Mouse (Mus musculus) kidney, postnatal 0 days (tissue): ENCODE data around the gene Ogdh. TPM values are rescaled to one million over a fixed set of nuclear protein-coding genes. Genes with fewer than 3 reads are reported as not detected.

ENCODE experiments used
- ATAC-seq: fragments of 200-750 bp; cut with Nextera tagmentation; replicated peaks from 2 replicates; pipeline ENCODE4 v1.8.0; 2017; ENCODE audit warnings: low read depth, moderate number of reproducible peaks, moderate TSS enrichment, moderate library complexity; ENCODE audit not compliant: low FRiP score
- DNase-seq: peaks from one replicate; pipeline ENCODE4 v3.0.0-alpha.2; 2016; ENCODE audit warnings: low spot score
- H3K27ac ChIP-seq: fragments of 300-500 bp; sonication (generic); 2 replicates; pipeline ENCODE4 v1.5.1; 2014; ENCODE audit warnings: mild to moderate bottlenecking
- H3K27me3 ChIP-seq: fragments of 300-500 bp; sonication (generic); 2 replicates; pipeline ENCODE4 v1.6.1; 2014; ENCODE audit warnings: low read length, mixed read lengths; ENCODE audit not compliant: insufficient read depth
- H3K36me3 ChIP-seq: fragments of 300-500 bp; sonication (generic); 2 replicates; pipeline ENCODE4 v1.6.1; 2014; ENCODE audit warnings: low read length, mixed read lengths; ENCODE audit not compliant: insufficient read depth
- H3K4me1 ChIP-seq: fragments of 300-500 bp; sonication (generic); replicated peaks from 2 replicates; pipeline ENCODE4 v1.6.1; 2014; ENCODE audit warnings: antibody characterized with exemption, low read length, mixed read lengths; ENCODE audit not compliant: insufficient read depth
- H3K4me2 ChIP-seq: fragments of 300-500 bp; sonication (generic); 2 replicates; pipeline ENCODE4 v1.6.1; 2014; ENCODE audit warnings: mild to moderate bottlenecking, low read length, moderate library complexity, mixed read lengths
- H3K4me3 ChIP-seq: fragments of 300-500 bp; sonication (generic); replicated peaks from 2 replicates; pipeline ENCODE4 v1.5.1; 2014; ENCODE audit warnings: low read depth, low read length
- H3K9ac ChIP-seq: fragments of 300-500 bp; sonication (generic); 2 replicates; pipeline ENCODE4 v1.6.1; 2014; ENCODE audit warnings: low read depth, low read length
- H3K9me3 ChIP-seq: fragments of 300-500 bp; sonication (generic); replicated peaks from 2 replicates; pipeline ENCODE4 v1.6.1; 2016; ENCODE audit warnings: low read length, inconsistent platforms, mixed read lengths
- CTCF ChIP-seq: IDR thresholded peaks from 2 replicates; pipeline ENCODE4 v1.5.1; 2016; ENCODE audit warnings: antibody characterized with exemption, low read depth, mild to moderate bottlenecking, moderate library complexity
- WGBS: fragments of 180-500 bp; shearing (Covaris S2); extraction: QIAGEN DNeasy Blood & Tissue Kit; methylation state at CpG from one replicate; pipeline ENCODE4 v1.1.7; 2014; 5-methylcytosine and 5-hydroxymethylcytosine counted together
- polyA plus RNA-seq: library from polyadenylated mRNA; unstranded; fragments of >200 nt; fragmentation: Nextera tagmentation; extraction: Ambion mirVana; gene quantifications from 2 replicates; pipeline ENCODE4 v1.2.1, GENCODE M21; 2015

Gene Ogdh
- polyA plus RNA-seq, 1 experiment from 2014 or later: 125 TPM

GRCm38 (mm10) chr11:6275094-6275484, 16.3 kb upstream of the Ogdh start:
- ATAC-seq: peak; percentile 1; the same call in 1 of the 2 replicates
- H3K9me3 ChIP-seq: no peaks in the 10 kb centered on the region
- peaks cover 7% of the 10 kb centered on the region for H3K4me1 ChIP-seq
- H3K9ac ChIP-seq: peak overlapping the region; percentile 25; the same call in 1 of the 2 replicates
- 23% methylated on average over 7 of the region's 7 CpGs for WGBS
- peaks cover 16% of the 10 kb centered on the region for H3K36me3 ChIP-seq
- no peak for DNase-seq
- peak overlapping the region; percentile 83; the same call in 1 of the 2 replicates for H3K4me3 ChIP-seq
- H3K27ac ChIP-seq: peak overlapping the region; percentile 54; the same call in 1 of the 2 replicates
- TF ChIP-seq CTCF: no peak
- H3K27me3 ChIP-seq: no peaks in the 10 kb centered on the region
- H3K4me2 ChIP-seq: peak overlapping the region; percentile 87

GRCm38 (mm10) chr11:6276466-6276865, 15.0 kb upstream of the Ogdh start:
- peaks cover 7% of the 10 kb centered on the region; the same call in 1 of the 2 replicates for H3K36me3 ChIP-seq
- H3K9ac ChIP-seq: no peak overlapping the region
- ATAC-seq (no peak), DNase-seq (no peak)
- no peak overlapping the region for H3K27ac ChIP-seq
- no peaks in the 10 kb centered on the region for H3K9me3 ChIP-seq
- no peaks in the 10 kb centered on the region for H3K27me3 ChIP-seq
- TF ChIP-seq CTCF: no peak
- no peak overlapping the region for H3K4me3 ChIP-seq
- H3K4me1 ChIP-seq: peaks cover 7% of the 10 kb centered on the region
- H3K4me2 ChIP-seq: no peak overlapping the region
- WGBS: 71% methylated on average over 3 of the region's 3 CpGs

GRCm38 (mm10) chr11:6282940-6283339, 8.5 kb upstream of the Ogdh start:
- Histone ChIP-seq H3K27me3 (no peaks in the 10 kb centered on the region), H3K9ac (no peak overlapping the region), H3K27ac (no peak overlapping the region), H3K4me3 (no peak overlapping the region), H3K9me3 (no peaks in the 10 kb centered on the region), H3K4me1 (no peaks in the 10 kb centered on the region), H3K4me2 (no peak overlapping the region), H3K36me3 (no peaks in the 10 kb centered on the region)
- DNase-seq (no peak), ATAC-seq (no peak)
- TF ChIP-seq CTCF: no peak
- WGBS: 80% methylated on average over 3 of the region's 3 CpGs

- Histone ChIP-seq H3K4me2 (no peak overlapping the region), H3K4me1 (0 out of 2 replicates have a peak, but pooled peaks cover 4% of the 10 kb centered on the region), H3K36me3 (no peaks in the 10 kb centered on the region), H3K4me3 (no peak overlapping the region), H3K9ac (no peak overlapping the region), H3K27me3 (no peaks in the 10 kb centered on the region), H3K27ac (no peak overlapping the region), H3K9me3 (no peaks in the 10 kb centered on the region)
- DNase-seq (no peak), ATAC-seq (no peak)
- no peak for TF ChIP-seq CTCF
- WGBS: 92% methylated on average over 3 of the region's 3 CpGs
These were observed 1.3 kb upstream of the Ogdh start for GRCm38 (mm10) chr11:6290138-6290537.

- Histone ChIP-seq H3K27me3 (no peaks in the 10 kb centered on the region), H3K4me1 (0 out of 2 replicates have a peak, but pooled peaks cover 4% of the 10 kb centered on the region), H3K27ac (0 out of 2 replicates have a peak overlapping the region, but pooled peaks have one; percentile 94), H3K9ac (peak overlapping the region; percentile 78; the same call in 1 of the 2 replicates), H3K4me3 (peak overlapping the region; percentile 70), H3K9me3 (no peaks in the 10 kb centered on the region), H3K36me3 (no peaks in the 10 kb centered on the region), H3K4me2 (peak overlapping the region; percentile 75)
- TF ChIP-seq CTCF: no peak
- 20% methylated on average over 3 of the region's 3 CpGs for WGBS
- DNase-seq (no peak), ATAC-seq (no peak)
These were observed 550 bp upstream of the Ogdh start for GRCm38 (mm10) chr11:6290883-6291282.

GRCm38 (mm10) chr11:6292116-6292987, 919 bp downstream of the Ogdh start:
- Histone ChIP-seq H3K36me3 (peaks cover 4% of the 10 kb centered on the region; the same call in 1 of the 2 replicates), H3K4me1 (0 out of 2 replicates have a peak, but pooled peaks cover 4% of the 10 kb centered on the region), H3K27me3 (no peaks in the 10 kb centered on the region), H3K9ac (peak overlapping the region; percentile 78), H3K4me3 (peak overlapping the region; percentile 70), H3K9me3 (no peaks in the 10 kb centered on the region), H3K4me2 (peak overlapping the region; percentile 75), H3K27ac (peak overlapping the region; percentile 94)
- 16% methylated on average over 33 of the region's 33 CpGs for WGBS
- DNase-seq (peak; percentile 89), ATAC-seq (peak; percentile 81)
- TF ChIP-seq CTCF: peak; percentile 52
